Mouse (Mus musculus): Measurements from ENCODE around the gene Snrpc.
"Not testable (repeated sequence)": the region's sequence is repeated elsewhere in the genome, so short reads cannot be mapped to it uniquely, and the experiment has no call there.

Snrpc gene

DNA sequence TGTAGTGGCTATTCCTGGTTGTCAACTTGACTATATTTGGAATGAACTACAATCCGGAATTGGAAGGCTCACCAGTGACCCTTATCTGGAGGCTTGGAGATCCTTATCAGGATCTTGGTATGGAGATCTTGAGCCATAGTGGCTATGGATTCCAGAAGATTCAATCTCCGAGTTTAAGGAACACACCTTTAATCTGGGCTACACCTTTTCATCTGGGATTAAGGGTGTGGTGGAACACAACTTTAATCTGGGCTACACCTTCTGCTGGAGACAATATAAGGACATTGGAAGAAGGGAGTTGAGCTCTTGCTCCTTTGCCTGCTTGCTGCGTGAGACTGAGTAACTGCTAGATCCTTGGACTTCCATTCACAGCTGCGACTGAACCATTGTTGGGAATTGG lies at the start of gene Snrpc:
Gene Snrpc (plus strand): TSS at position 301 of the 400 bp plus-strand sequence.
- DNase-seq = not testable (repeated sequence)

- no peak for DNase-seq
Observed at GRCm38 (mm10) chr17:27788456-27789172, 49.3 kb upstream of the Snrpc start.

- DNase-seq = no peak
Observed at GRCm38 (mm10) chr17:27790015-27790414, 47.9 kb upstream of the Snrpc start.

DNA sequence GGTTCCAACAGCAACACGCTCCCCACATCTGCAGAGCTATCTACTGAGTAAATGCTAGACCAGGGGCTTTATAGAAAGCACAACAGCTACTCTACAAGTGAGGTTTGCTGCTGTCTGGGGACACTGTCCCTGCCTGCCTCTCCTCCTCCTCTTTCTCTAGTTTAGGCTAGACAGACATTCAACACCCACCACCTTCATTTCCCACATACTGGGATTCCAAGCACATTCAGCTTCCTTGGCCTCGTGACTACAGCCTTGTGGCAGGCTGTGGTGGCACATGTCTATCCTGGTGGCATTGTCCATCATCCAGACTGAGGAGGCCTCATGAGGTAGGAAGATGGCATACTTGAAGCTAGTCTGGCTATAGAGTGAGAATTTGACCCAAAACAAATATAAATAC lies 47.0 kb upstream of the Snrpc start:
- DNase-seq = no peak

GRCm38 (mm10) chr17:27791556-27791955 lies 46.4 kb upstream of the Snrpc start:
- no peak for DNase-seq

GRCm38 (mm10) chr17:27792516-27792915 lies 45.4 kb upstream of the Snrpc start:
- DNase-seq = no peak

GRCm38 (mm10) chr17:27793144-27793543 lies 44.8 kb upstream of the Snrpc start:
- DNase-seq = no peak

GRCm38 (mm10) chr17:27796780-27797179 lies 41.2 kb upstream of the Snrpc start:
- DNase-seq = peak; percentile 66

- no peak for DNase-seq
Observed at GRCm38 (mm10) chr17:27797341-27797872, 40.5 kb upstream of the Snrpc start.

DNA sequence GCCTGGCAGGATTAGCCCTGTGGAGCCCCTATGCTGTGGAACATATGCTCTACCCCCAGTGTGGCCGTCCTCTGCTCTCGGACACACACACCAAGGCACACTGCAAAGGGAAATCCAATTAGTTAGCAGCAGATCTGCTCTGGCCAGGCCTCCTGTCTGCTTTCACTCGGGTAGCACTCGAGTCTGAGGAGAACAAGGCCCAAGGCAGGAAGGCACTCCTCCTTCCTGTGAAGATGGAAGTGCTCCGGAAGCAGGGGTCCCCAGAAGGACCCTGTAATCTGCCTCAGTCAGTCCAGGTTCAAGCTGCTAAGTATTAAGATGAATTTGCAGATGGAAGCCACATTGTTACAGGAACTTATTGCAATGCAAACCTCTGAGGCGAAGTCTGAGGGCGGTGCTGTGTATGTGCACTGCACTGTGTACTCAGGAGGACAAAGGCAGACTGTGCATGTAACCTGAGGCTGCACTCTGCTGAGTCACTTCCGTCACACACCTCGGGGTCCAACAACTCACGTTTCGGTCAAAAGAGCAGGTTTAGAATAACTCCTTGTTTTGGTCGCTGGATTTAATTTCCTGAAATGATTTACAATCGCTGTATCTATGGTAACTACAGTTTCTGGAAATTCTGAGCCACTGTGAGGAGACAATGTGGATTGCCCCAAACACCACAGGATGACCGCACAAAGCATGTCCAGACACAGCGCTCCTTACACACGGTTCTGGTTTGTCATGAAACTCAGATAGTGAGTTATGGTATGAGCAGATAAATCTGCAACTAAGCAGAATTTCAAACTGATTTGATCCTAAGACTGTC lies 38.0 kb upstream of the Snrpc start:
- no peak for DNase-seq

DNA sequence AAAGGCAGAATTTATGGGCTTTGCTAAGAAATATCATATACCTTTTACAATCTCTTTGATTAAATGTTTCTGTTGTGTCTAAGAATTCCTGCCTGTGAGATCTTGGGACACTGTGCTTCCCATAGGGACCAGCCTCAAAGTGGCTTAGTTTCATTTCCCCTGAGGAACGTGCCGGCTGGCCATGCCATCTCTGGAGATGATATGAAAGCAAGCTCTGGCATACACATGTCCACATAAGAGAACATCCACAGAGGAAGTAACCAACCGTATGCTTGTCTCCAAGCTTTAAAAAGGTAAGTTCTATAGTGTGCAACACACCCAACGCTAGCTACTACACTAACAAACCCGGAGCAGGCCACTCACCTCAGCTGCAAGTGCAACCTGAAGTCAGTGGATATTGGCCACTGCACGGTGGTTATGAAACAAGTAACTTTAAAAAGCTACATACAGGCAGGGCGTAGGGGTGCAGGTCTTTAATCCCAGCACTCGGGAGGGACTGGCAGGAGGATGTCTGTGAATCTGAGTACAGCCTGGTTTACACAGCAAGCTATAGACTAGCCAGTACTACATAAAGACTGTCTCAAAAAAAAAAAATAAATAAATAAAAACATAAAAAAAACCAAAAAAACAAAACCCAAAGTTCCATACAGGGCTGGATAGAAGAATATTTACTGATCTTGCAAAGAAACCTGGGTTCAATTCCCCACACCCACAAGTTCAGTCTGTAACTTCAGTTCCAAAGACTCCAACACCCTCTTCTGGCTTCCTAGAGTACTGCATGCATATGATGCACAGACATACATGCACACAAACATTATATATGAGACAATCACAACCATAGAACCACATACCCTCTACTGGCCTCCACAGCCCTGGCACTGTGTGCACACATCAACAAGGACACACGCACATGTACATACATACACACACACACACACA lies 37.0 kb upstream of the Snrpc start:
- DNase-seq = no peak

GRCm38 (mm10) chr17:27803752-27804151 lies 34.2 kb upstream of the Snrpc start:
- DNase-seq = no peak

DNA sequence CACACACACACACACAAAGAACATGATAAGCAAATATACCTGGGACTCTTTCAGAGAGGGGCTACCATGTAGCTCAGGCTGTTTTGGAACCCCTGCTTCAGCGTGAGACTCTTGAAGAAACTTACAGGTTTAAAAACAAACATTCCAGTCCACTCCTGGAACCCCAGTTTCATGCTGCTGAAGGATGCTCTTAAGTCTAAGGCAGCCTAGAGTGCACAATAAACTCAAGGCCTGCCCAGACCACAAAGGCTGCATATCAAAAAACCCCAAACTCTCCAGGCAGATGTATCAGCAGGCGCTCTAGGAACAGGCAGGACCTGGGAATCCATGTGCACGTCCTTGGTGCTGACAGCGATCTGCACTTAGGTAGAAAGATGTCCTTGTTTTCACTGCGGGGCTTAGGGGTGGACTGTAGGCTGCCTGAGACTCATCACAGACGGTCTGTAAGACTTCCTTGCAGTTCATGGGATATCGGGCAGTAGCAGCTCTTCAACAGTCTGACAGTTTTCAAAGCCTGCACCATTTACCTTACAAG lies 33.7 kb upstream of the Snrpc start:
- no peak for DNase-seq

DNA sequence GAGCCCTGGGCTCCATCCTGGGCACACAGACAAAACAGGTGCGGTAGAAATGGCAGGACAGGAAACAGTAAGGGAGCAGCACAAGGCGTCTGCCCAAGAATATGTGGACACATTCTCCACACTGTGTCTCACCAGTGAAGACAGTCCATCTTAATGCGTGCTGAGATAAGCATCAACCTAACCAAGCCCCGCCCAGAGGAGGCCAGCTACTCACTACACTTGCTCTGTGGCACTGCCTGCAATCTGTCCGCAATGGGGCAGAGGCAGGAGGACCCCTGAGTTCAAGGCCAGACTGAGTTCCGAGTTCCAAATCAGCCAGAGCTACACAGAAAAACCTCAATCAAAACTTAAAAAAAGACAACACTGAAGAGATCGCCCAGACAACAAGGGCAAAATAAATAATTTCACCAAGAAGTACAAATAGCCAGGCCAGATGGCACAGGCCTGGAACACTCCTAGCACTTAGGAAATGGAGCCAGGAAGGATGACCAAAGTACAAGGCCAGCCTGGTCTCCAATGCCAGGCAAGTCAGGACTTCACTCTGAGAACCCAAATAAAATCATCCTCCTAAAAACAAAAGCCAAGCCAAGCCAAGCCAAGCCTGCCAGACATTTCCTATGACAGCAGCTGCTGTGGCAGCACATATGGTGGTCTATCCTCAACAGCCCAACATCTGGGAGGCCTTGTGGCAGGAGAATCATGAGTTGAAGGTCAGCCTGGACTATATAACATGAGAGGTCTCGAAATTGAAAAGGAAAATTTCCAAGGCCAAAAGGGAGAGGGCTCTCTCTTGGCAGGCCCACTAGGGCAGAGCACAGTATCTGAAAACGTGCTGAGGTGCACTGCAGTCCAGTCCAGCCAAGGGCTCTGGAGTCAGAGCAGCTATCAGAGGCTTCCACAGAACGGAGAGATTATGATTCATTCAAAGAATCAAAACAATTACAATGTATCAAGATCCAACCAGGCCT lies 32.9 kb upstream of the Snrpc start:
- DNase-seq = peak; percentile 77

GRCm38 (mm10) chr17:27807542-27808078 lies 30.3 kb upstream of the Snrpc start:
- DNase-seq = no peak

DNA sequence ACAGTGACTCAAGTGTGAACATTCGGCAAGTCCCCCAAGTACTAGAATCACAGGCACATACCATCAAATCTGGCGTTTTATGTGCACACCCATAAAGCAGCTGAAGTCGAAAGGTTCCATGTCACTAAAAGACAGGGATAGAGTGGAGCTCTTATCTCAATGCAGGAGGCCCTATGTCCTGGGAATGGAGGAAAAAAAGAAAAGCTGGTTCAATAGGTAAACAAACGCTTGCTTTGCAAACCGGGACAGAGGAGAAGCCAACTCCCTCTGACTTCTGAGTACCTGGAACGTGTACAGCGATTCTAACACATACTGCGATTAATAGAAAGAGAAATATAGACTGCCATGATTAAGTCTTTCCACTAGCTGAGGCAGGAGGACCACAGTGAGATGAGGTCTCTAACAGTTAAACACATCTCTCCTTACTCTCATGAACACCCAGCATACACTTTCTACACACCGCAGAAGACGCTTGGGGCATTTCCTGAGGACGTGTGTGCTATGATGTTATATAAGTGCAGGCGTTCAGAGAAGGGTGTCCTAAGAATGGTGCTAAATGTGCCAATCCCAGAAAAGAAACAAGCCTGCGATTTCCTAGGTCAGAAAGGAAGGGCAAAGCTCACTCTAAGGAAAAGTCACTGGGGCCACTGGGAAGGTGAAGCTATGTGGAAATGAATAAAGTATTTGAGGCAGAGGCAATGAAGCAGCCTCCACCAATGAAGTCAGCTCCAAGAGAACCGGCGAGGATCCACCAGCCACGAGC lies 27.2 kb upstream of the Snrpc start:
- no peak for DNase-seq

DNA sequence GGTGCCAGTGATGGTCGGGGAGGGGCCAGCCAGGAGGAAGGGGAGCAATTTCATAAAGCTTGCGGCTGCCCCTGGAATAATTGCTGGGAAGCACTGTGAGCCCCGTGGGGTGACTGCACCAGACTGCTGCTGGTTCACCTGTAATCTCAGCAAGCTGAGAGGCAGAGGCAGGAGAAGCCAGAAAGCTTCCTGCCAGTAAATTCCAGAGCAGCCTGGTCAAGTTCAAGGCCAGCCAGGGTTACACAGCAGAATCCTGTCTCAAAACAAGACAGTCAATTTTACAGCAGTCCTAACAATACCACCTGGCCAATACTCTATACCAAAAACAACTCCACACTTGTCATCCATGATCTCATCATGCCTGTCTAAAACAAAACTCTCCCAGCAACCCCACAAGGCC lies 26.0 kb upstream of the Snrpc start:
- DNase-seq = no peak

DNA sequence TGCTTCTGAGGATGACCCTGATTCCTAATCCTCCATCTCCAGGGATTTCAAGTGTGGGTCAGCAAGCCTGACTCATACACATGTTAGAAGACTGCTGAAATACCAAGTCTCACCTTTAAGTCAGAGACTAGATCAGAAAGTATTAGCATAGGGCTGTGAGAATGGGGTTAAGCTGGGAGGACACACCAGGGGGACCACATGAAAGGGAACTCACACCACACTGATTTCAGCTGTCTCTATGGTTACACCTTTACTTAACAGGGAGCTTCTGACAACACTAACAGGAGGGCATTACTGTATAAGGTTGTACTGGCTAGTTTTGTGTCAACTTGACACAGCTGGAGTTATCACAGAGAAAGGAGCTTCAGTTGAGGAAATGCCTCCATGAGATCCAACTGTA lies 23.3 kb upstream of the Snrpc start:
- no peak for DNase-seq

GRCm38 (mm10) chr17:27819011-27819410 lies 18.9 kb upstream of the Snrpc start:
- no peak for DNase-seq

- DNase-seq = no peak
Observed at GRCm38 (mm10) chr17:27819521-27819970, 18.4 kb upstream of the Snrpc start.

Data from cerebellum, adult 9-10 months (tissue).